Mouse (Mus musculus) forebrain, embryonic 16.5 days (tissue): ENCODE measurements at regions not wholly inside any gene's neighbourhood (a gene's known extent, or its start where the extent isn't known, plus 50 kb on each side); places are given as distances from the start of the nearest gene placed in this dataset. TPM values are rescaled to one million over a fixed set of nuclear protein-coding genes. Genes with fewer than 3 reads are reported as not detected.
A peak's percentile ranks its signal among the peaks of the same experiment; 100 is the strongest.

Source experiments
- ATAC-seq: fragments of 200-750 bp; cut with Nextera tagmentation; 2 replicates; pipeline ENCODE4 v1.8.0; 2017; ENCODE audit warnings: mild to moderate bottlenecking, moderate library complexity
- H3K27ac ChIP-seq: fragments of 300-500 bp; sonication (generic); 2 replicates; pipeline ENCODE4 v1.5.1; 2014; ENCODE audit warnings: low read length, control low read depth
- H3K27me3 ChIP-seq: fragments of 300-500 bp; sonication (generic); replicated peaks from 2 replicates; pipeline ENCODE4 v1.6.1; 2014; ENCODE audit warnings: low read length; ENCODE audit not compliant: control insufficient read depth, insufficient read depth
- H3K36me3 ChIP-seq: fragments of 300-500 bp; sonication (generic); 2 replicates; pipeline ENCODE4 v1.6.1; 2014; ENCODE audit not compliant: control insufficient read depth, insufficient read depth
- H3K4me1 ChIP-seq: fragments of 300-500 bp; sonication (generic); replicated peaks from 2 replicates; pipeline ENCODE4 v1.6.1; 2014; ENCODE audit warnings: low read length; ENCODE audit not compliant: control insufficient read depth, insufficient read depth
- H3K4me2 ChIP-seq: fragments of 300-500 bp; sonication (generic); 2 replicates; pipeline ENCODE4 v1.6.1; 2014; ENCODE audit warnings: mild to moderate bottlenecking, low read length, control low read depth
- H3K4me3 ChIP-seq: fragments of 300-500 bp; sonication (generic); replicated peaks from 2 replicates; pipeline ENCODE4 v1.5.1; 2014; ENCODE audit warnings: mild to moderate bottlenecking, low read length, control low read depth
- H3K9ac ChIP-seq: fragments of 300-500 bp; sonication (generic); replicated peaks from 2 replicates; pipeline ENCODE4 v1.6.1; 2014; ENCODE audit warnings: low read depth, low read length, control low read depth
- H3K9me3 ChIP-seq: fragments of 300-500 bp; sonication (generic); 2 replicates; pipeline ENCODE4 v1.6.1; 2016; ENCODE audit warnings: low read length; ENCODE audit not compliant: control insufficient read depth
- WGBS: fragments of 180-500 bp; shearing (Covaris S2); extraction: QIAGEN DNeasy Blood & Tissue Kit; methylation state at CpG from one replicate; pipeline ENCODE4 v1.1.7; 2014; 5-methylcytosine and 5-hydroxymethylcytosine counted together
- microRNA-seq: library from miRNA; unstranded; fragments of <30 nt; microRNA quantifications from one replicate; pipeline ENCODE4, GENCODE M21; 2017

DNA sequence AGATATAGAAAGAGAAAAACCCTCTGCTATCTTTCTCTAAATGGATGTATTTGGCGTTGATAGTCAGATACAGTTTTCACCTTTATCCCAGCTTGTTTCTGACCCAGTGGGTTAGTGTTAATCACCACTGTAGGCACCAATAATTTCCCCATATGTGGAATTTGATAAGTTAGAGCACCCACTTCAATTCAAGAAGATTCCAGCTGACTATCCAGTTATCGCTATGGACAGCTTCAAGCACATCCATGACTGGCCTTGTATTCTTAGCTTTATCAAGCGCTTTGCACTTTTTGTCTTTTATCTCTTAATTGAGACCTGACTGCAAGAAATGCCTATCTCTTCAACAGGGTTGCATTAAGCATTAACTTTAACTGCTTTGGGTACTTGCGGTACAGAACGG is 211.3 kb downstream of the Nr4a2 start:
- no peak for ATAC-seq
- Histone ChIP-seq H3K4me2 (no peak overlapping the region), H3K4me1 (no peaks in the 10 kb centered on the region), H3K9ac (no peak overlapping the region), H3K36me3 (no peaks in the 10 kb centered on the region), H3K27ac (no peak overlapping the region), H3K9me3 (no peaks in the 10 kb centered on the region), H3K27me3 (no peaks in the 10 kb centered on the region), H3K4me3 (no peak overlapping the region)
- 91% methylated on average over 5 of the region's 5 CpGs for WGBS

DNA sequence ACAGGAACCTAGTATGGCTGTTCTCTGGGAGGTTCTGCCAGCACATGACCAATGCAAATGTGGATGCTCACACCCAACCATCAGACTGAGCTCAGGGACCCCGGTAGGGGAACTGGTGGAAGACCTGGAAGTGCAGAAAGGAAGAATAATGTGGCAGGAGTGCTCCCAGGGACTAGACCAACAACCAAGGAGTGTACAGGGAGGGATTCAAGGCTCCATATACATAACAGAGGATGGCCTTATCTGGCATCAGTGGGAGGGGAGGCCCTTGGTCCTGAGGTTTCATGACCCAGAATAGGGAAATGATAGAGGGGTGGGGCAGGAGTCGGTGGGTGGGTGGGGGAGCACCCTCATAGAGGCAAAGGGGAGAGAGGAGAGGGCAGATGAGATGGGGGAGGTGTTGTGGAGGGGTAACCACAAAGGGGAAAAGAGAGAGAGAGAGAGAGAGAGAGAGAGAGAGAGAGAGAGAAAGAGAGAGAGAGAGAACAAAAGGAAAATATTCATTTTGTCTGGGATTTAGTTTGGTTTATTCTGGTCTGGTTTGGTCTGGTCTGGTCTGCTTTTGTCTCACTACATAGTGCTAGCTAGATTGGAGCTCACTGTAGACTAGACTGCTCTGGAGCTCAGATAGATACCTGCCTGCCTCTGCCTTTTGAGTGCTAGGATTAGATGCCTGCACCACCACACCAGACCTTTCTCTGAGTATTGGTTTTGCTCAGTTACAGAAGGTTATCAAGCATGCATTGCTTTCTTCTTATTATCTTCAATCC is 214.5 kb downstream of the Nr4a2 start:
- 84% methylated on average over 2 of the region's 2 CpGs for WGBS
- Histone ChIP-seq H3K4me3 (no peak overlapping the region), H3K9ac (no peak overlapping the region), H3K4me2 (no peak overlapping the region), H3K27me3 (no peaks in the 10 kb centered on the region), H3K4me1 (no peaks in the 10 kb centered on the region), H3K27ac (no peak overlapping the region), H3K9me3 (no peaks in the 10 kb centered on the region), H3K36me3 (no peaks in the 10 kb centered on the region)
- ATAC-seq = no peak

DNA sequence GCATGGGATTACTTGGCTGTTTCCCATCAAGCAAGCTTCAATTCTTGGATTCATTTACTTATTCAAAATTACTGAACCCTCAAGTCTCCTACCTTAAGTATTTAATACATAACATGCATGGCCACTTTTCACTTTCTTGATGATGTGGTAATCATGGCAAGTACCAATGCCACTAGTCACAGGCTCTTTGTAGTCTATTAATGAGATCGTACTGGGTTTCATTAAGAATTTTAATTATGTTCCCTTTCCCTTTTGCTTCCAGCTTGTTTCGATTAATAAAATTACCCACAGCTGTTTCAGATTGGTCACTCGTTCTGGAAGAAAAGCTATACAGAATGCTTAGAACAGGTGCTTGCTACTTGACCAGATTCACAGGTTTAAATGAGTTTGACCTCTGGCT is 238.6 kb downstream of the Nr4a2 start:
- 17% methylated on average over 3 of the region's 3 CpGs for WGBS
- H3K4me3 ChIP-seq = no peak overlapping the region
- no peak overlapping the region for H3K27ac ChIP-seq
- H3K36me3 ChIP-seq = no peaks in the 10 kb centered on the region
- H3K4me1 ChIP-seq = no peaks in the 10 kb centered on the region
- H3K27me3 ChIP-seq = no peaks in the 10 kb centered on the region
- no peak overlapping the region for H3K9ac ChIP-seq
- no peaks in the 10 kb centered on the region for H3K9me3 ChIP-seq
- no peak for ATAC-seq
- H3K4me2 ChIP-seq = no peak overlapping the region

DNA sequence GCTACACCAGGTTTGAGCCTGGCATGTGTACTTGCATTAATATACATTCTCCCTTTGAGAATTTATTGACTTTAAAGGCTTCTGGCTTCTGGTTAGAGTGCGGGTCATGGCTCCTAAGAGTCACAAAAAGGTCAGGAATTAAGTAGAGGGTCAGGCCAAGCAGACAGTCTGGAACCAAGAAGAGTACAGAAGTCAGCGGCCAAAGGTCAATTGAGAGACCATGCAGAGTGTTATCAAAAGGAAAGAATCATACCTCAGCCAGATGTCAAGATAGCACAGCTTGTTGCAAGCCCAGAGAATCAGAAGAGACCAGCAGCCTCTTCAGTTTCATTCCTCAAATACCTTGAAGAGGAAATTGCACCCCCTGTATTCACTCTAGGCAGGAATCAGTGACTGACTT is 263.0 kb downstream of the Nr4a2 start:
- Histone ChIP-seq H3K9me3 (no peaks in the 10 kb centered on the region), H3K9ac (no peak overlapping the region), H3K27me3 (no peaks in the 10 kb centered on the region), H3K4me3 (no peak overlapping the region), H3K4me2 (no peak overlapping the region), H3K27ac (no peak overlapping the region), H3K4me1 (no peaks in the 10 kb centered on the region), H3K36me3 (no peaks in the 10 kb centered on the region)
- WGBS = 82% methylated on average over 2 of the region's 2 CpGs
- no peak for ATAC-seq

DNA sequence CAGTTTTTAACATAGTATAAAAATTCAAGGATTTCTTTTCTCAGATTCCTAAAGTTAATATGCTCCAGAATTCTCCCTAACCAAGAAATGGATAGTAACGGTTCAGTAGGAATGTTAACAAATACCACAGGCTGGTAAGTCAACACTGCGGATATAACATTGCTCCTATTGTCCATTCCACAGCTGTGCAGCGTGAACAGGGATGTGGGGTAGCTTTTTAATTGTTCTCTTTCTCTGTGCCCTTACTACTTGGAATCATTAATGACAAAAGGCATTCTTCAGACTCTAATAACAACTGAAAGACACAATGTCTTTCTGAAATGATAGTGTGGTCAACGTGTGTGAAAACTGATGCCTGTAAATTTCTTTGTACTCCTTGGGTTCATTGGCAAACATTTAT is 303.3 kb downstream of the Nr4a2 start:
- no peak for ATAC-seq
- Histone ChIP-seq H3K4me2 (no peak overlapping the region), H3K36me3 (no peaks in the 10 kb centered on the region), H3K27ac (no peak overlapping the region), H3K4me3 (no peak overlapping the region), H3K4me1 (no peaks in the 10 kb centered on the region), H3K9ac (no peak overlapping the region), H3K9me3 (no peaks in the 10 kb centered on the region), H3K27me3 (no peaks in the 10 kb centered on the region)
- 35% methylated on average over 4 of the region's 4 CpGs for WGBS

DNA sequence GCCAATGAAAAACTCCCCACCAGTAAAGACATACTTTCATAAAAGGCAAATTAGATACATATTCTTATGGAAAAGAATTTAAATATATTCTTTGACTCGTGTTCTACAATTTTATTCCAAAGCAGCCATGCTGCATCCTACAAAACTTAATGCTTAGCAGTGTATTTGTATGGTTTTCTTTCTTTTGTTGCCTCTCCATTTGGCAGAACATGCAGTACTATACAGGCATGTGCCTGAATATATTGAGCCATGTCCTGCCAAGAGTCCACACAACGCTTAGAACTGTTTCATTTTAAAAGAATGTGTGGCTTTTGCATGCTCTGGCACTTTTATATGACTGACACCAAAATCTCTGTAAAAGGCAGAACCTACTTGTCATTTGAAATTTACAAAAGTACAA is 339.0 kb downstream of the Nr4a2 start:
- Histone ChIP-seq H3K9me3 (0 out of 2 replicates have a peak, but pooled peaks cover 5% of the 10 kb centered on the region), H3K36me3 (no peaks in the 10 kb centered on the region), H3K9ac (no peak overlapping the region), H3K4me3 (no peak overlapping the region), H3K4me1 (no peaks in the 10 kb centered on the region), H3K27ac (no peak overlapping the region), H3K4me2 (no peak overlapping the region), H3K27me3 (no peaks in the 10 kb centered on the region)
- 78% methylated on average over 2 of the region's 2 CpGs for WGBS
- peak; percentile 59; the same call in 1 of the 2 replicates for ATAC-seq

Small RNA genes lying in the stretch of these regions (microRNA-seq; reads per million reads assigned to microRNA genes)
- gene Mir195b = not detected
